Mouse (Mus musculus) frontal cortex, postnatal 36 days (tissue): ENCODE measurements around the gene Tmbim7.
"Not testable (repeated sequence)": the region's sequence is repeated elsewhere in the genome, so short reads cannot be mapped to it uniquely, and the experiment has no call there.

Source experiments
- DNase-seq, 2 experiments: peaks; one replicate each; pipeline ENCODE4 v3.0.0; 2022; ENCODE audit warnings: low spot score in 2 of 2

Gene Tmbim7

DNA sequence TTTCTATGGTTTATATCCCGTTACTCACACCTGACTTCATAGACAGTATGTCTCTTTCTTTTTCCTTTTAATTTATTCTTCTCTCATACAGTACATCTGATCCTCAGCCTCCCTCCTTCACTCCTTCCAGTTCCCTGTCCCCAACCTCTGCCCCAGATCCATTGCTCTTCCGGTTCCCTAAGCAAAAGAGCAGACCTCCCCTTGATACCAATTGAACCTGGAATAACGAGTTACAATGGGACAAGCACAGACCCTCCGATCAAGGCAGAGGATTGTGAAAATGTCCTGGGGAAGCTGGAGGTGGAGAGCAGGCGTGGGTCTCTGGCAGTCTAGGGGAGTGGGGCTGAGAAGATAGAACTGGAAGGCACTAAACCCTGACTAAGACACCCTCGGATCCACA lies at the start of gene Tmbim7:
Gene Tmbim7, plus strand, starts transcription at position 301 of the 400 bp plus-strand sequence.
- no peak for DNase-seq

DNA sequence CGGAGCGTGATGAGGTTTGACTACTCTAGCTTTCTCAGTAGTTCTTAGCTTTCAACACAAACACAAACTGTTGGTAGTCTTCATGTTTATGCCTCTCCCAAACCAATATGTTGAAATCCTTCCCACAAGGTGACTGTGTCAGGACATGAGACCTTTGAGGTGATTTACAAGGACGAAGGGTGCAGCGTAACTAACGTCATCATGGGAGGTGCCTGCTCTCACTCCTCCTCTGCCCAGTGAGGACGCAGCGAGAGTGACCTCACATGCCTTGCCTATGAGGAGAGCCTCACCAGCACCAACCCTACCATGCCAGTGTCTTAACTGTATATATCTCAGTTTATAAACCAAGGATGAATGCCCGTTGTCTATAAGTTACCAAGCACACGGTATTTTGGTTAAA lies 43.9 kb upstream of the Tmbim7 start:
- no peak for DNase-seq

DNA sequence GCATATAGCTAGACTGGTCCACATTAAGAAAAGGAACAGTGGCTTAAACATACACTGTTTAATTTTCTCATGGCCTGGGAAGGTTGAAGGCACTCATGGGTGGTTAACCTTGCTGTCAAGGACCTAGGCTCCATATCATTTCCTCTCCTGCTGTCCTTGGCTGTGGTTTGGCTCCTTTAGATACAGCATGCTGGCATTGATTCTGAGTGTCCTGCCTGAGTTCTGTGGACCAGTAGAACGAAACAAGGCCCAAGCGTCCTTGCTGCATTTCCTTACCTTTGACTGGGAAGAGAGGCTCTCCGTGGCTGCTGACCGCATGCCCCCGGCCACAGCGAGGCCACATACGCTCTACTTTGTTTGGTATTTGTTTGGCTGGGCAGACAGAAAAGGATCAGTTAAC lies 41.7 kb upstream of the Tmbim7 start:
- no peak for DNase-seq

DNA sequence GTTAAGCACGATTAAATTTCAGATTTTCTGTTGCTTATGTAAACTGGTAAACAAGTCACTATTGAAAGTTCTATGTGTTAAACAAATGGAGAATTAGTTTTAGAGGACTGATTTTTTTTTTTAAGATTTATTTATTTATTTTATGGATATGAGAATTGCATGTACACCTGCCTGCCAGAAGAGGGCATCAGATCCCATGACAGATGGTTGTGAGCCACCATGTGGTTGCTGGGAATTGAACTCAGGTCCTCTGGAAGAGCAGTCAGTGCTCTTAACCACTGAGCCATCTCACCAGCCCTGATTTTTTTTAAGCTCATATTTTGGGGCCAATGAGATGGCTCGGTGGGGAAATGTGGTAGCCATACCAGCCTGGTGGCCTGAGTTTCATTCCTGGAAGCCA lies 39.1 kb upstream of the Tmbim7 start:
- not testable (repeated sequence) for DNase-seq

DNA sequence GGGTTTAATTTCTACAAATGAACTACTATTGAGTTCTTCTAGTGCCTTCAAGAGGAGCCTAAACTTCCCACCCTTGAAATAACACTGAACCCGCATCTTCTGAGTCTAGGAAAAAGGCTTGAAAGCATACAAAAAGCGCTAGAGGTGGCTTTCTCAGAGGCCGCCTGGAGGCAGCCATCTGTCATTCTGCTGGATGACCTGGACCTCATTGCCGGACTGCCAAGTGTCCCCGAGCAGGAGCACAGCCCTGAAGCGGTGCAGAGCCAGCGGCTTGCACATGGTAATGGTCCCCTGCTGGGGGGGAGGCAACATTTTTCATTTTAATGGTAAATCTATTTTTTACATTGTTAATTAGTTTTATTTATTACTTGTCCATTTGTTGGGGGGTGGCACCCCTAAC lies 30.5 kb upstream of the Tmbim7 start:
- DNase-seq = no peak

DNA sequence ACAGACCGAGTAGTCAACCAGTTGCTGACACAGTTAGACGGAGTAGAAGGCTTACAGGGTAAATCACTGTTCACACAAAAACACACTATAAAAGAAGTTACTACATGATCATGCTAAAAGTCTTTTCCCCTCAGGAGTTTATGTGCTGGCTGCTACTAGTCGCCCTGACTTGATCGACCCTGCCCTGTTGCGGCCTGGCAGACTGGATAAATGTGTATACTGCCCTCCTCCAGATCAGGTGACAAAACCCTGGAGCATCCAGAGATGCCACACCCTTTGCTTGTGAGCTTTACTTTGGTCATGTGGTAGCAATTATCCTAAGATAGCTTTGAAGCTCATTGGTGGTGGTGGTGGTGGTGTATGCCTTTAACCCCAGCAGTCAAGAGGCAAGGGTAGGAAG lies 20.9 kb upstream of the Tmbim7 start:
- no peak for DNase-seq

DNA sequence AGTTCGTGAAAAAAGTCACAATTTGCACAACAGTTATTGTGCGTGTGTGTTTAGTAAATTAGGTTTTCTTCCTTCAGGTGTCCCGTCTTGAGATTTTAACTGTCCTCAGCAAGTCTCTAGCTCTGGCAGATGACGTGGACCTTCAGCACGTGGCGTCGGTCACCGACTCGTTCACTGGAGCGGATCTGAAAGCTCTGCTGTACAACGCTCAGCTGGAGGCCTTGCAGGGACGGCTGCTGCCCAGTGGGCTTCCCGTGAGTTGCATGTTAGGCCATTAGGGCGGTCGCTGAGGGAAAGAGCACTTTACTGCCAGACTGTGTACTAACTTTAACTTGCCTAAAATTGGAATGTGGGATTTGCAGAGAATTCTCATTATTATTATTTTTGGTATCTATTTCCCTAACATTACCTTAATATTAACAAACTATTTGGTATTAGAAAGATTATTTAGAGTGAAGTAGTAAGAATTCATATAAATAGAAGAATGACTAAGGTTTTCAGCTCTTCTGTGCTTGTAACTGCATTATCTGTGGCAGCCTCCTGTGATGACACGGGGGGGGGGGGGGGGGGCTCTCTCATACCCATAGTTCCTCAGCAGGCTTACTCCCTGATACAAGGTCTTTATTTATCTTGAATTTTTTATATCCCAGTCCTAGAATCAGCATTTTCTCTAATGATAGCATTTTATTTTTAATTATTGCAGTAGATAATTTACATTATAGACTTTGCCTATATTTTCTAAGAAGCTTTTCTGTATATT lies 19.3 kb upstream of the Tmbim7 start:
- DNase-seq = no peak

DNA sequence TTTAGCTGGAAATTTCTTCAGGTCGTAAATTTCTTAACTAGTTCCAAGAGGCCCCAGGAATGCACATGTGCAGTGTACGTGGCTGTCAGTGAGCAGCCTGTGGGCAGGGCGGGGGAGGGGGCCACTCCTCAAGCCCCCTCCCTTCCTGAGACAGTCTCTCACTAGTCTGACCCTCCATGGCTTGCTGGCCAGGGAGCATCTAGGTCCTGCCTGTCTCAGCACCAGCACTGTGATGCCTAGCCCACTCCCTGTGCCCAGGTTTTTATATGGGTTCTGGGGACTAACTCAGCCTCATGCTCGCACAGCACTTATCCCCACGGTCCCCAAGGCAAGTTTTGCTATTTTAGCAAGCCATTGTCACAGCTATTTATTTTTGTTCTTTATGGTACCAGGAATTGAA lies 18.7 kb upstream of the Tmbim7 start:
- DNase-seq = no peak

DNA sequence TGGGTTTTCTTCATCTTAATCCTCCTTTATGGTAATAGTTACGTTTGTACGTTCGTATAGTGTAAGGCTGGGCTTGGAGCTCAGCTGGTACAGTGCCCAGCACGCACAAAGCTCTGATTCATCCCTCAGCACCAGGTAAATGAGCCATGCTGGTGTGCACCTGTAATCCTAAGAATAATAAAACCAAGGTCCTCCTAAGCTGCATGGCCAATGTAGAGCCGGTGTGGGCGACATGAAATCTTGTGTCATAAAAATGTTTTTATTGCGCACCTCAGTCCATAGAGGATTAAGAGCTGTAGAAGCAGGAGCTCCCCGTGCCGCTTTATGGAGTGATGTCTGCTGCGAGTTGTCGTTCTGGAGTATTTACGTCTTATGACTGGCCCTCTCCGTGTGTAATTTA lies 17.7 kb upstream of the Tmbim7 start:
- no peak for DNase-seq

DNA sequence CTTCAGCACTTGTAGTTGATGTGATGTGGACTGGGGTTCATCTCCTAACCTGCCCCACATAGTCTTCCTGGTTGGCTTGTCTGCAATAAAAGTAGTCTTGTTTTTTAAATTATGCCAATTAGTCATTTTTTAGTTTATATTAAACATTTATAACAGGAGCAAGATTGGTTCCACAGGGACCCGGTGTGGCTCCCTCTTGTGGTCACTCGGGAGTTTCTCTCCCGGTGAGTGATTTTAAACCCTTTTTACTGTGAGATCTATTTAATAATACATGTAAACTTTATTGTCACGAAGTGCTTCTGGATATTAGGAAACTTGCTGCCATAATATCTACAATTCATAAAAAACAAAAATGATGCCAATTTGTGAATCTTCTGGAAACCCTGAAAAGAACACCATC lies 17.0 kb upstream of the Tmbim7 start:
- DNase-seq = no peak

DNA sequence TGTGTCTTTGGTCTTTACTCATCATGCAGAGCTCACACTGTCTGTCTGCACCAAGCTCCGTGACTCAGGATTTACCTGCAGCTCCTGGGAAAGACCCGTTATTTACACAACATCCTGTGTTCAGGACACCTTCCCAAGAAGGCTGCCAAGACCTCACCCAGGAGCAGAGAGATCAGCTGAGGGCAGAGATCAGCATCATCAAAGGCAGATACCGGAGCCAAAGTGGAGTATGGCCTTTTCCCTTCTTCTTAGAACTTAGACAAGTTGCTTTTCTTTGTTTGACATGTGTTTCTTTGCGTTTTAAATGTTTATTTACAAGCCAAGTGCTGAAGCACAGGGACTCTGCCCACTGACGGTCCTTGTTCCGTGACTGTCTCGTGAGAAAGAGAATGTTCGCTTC lies 15.7 kb upstream of the Tmbim7 start:
- DNase-seq = no peak

DNA sequence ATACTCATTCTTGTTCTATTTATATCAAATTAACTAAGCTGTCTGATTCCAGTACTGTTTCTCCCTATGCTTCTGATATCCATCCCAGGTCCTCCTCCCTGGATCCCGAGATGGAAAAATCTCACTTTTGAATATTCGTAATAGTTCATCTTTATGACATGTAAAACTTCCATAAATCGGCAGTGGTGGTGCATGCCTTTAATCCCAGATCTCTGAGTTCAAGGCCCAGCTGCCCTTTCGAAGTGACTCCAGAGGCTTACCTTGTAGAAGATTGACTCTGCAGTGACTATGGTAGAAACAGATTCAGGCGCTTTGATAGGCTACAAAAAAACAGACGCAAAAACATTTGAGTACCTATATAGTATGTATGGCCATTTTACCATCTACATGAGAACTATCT lies 6.4 kb upstream of the Tmbim7 start:
- DNase-seq = no peak

DNA sequence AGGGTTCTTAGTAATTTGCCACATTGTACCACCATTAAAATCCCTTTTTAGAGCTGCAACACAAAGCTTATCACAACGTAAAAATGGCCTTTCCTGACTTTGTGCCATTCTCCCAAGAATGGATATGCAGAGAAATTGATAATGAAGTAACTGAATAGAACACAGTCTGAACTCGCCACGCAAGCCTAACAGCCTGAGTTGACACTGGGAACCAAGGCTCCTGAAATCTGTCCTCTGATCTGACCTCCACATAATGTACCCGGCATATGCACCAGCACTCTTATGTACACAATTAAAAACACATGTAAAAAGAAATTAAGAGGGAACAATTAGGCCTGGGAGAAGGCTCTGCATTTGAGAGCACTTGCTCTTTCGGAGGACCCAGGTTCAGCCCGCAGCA lies 5.7 kb upstream of the Tmbim7 start:
- no peak for DNase-seq

DNA sequence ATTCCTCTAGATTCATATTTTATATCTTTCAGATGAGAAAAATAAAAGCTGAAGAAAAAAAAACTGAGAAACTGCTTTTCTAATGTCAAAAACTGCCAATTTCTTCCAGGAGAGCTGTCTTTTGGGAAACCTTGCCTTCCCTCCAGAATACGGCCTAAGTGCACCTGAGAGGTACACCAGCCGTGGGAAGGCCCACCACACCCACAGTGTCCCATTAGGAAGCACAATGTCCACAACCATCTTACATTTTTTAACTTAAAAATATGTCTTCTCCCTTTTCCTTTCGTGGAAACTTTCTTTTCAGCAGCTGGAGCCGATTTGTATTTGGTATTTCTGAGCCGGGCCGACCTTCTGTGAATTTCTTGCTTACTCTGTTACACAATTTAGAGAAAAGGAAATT lies 4.4 kb upstream of the Tmbim7 start:
- DNase-seq = no peak

DNA sequence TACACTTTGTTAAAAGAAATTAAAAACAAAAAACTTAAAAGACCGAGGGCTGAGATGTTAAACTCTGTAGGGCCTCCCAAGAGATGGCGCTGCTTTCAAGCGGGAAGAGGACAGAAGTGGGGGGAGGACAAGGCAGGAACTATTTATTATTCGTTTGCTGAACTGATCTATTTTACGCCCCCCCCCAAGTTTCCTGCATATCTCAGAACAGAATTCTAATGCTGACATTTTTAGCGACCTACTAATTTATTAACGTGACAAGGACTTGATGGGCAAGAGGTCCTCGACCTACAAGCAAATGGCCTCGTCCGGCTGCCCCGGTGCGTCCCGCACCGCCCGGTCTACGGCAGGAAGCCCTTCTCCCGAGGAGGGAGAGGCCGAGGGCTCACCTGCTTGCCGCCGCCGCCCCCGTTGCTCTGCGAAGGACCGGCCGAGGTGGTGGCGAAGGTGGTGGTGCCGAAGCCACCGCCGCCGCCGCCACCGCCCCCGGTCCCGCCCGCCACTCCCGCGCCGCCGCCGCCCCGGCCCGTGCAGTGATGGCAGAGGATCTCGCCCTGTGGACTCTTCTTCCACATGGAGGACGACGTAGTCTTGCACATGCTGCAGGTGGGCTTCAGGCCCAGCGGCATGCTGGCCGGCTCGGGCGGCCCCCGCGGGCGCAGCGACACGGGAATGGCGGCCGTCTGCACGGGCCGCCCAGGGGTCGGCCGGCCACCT lies 3.8 kb upstream of the Tmbim7 start:
- DNase-seq = peak; percentile 26 to 44

DNA sequence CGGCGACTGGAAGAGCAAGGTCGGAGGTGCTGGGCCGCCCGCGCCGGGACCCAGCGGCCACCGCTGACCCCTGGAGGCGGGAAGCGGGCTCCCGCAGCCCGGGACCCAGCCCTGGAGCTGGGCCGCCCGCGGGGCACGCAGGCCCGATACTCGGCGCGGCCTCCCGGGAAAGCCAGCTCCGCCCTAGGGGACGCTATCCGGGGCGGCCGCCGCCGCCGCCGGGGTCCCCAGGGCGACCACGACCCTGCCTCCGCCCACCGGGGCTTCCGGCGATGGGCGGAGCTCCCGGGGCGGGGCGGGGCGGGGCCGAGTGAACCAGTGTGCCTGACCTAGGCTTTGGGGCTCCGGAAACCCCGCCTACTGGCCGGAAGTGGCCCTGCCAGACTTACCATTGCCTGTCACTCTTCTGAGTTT lies 3.3 kb upstream of the Tmbim7 start:
- peak; percentile 65 to 82 for DNase-seq

DNA sequence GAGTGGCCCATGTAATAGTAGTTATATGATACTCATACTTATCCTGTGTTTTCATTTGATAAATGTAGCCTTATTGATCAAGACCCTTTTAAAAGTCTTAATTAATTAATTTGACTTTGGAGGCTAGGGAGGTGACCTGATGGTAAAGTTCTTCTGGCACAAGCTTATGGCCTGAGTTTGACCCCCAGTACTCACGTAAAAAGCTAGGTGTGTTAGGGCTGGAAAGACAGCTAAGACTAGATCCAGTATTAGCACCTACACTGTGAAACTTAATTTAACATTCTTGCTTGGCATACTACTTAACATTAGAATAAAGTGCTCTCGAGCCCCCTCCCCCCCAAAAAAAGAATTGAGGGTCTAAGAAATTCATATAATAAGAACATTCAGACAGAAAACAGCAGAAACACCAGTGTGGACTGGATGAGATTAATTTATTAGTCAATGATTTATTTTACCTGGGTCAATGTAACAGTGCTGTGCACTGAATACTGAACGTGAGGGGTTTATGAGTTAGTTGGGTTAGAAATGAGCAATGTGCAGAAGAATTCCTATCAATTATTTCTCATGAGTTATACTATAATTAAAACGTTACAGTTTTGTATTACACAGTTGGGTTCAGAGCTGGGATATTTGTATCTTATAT lies 2.7 kb upstream of the Tmbim7 start:
- DNase-seq = no peak

DNA sequence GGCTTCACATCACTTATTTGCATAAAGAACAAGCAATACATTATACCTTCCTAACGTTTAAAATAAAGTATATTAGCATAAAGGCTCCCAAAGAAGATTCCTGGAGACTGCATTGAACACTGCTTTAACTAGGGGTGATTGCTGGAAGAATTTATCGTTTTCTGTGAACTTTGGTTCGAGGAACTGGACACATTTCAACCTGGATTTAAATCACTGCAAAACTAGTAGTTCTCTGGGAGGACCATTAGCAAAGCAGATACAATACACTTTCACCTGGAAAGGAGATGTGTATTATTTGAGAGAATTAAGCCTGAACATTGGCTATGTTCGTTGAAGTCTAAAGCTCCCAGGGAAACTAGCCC lies 2.2 kb upstream of the Tmbim7 start:
- no peak for DNase-seq

DNA sequence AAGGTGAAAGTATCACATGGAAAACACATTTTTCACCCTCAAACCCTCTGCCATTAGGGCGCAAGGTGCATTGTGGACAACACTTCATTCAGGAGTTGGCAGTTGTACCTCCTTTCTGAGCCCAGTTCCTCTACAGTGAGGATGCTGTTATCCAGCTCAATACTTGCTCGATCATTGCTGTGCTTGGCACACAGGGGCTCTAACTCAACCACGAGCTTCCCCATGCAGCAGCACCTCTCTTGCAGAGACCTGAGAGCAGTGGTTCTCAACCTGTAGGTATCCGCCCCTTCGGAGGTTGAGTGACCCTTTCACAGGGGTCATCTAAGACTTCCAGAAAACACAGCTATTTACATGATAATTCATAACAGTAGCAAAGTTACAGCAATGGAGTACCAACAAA lies 640 bp downstream of the Tmbim7 start:
- no peak for DNase-seq

DNA sequence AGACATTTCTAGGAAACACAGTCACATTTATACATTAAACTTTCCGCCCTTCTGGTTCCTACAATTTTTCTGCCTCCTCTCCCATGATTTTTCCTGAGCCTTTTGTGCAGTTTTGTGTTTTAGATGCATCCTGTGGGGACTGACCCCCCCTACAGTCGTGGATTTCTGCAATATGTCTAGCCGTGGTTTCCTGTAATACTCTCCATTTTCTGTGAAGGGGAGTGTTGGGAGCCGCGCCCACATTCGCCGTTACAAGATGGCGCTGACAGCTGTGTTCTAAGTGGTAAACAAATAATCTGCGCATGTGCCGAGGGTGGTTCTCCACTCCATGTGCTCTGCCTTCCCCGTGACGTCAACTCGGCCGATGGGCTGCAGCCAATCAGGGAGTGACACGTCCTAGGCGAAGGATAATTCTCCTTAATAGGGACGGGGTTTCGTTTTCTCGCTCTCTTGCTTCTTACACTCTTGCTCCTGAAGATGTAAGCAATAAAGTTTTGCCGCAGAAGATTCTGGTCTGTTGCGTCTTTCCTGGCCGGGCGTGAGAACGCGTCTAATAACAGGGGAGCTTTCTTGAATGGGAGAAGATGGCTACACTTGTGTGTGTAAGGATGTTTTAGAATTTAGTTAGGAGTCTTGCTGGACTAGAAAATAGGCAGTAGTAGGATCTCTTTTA lies 2.1 kb downstream of the Tmbim7 start:
- not testable (repeated sequence) for DNase-seq

DNA sequence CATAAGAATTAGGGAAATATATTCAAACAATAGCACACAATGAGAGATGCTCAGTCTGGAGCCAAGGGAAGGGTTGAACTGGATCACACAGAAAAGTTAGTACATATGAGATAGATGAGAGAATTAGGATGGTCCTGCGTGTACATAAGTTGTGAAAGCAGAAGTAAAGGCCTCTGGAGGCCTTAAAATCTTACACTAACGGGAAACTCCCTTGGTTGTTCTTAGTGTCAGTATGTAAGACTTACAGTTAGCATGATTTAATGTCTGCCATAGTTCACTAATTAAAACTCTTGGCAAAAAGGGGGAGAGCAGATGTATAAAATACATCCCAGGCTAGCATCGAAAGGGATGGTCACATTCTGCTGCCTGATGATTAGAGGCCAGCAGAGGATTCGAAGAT lies 2.8 kb downstream of the Tmbim7 start:
- no peak for DNase-seq

DNA sequence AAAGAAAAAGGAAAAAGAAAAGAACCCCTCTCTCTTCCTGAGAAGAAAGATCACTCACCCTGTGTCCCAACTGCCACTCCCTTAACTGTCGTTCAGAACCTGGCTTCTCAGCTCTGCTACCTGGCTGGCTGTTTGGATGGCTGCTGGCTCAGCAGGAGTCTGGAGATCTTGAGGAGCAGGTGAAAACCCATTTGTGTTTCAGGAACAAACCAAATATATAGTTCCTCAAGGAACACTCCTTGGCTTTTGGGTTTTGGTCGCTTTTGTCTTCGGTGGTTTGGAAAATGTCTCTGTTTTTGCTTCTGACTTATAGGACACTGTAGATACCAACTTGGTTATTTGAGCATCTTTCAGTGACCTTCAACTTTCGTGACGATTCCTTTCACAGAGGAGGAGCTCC lies 6.1 kb downstream of the Tmbim7 start, which contains the start of gene Gatad1:
Gene Gatad1, minus strand, starts transcription at position 101 of the 400 bp plus-strand sequence.
- no peak for DNase-seq
